Mouse (Mus musculus): ENCODE data around the gene Rbms3.
A peak's percentile ranks its signal among the peaks of the same experiment; 100 is the strongest.

The Rbms3 gene

GRCm38 (mm10) chr9:116873033-116873975 lies 756.4 kb downstream of the Rbms3 start:
- peak; percentile 17 for DNase-seq

GRCm38 (mm10) chr9:116872346-116872745 lies 757.4 kb downstream of the Rbms3 start:
- no peak for DNase-seq

- DNase-seq: no peak
These were observed 758.1 kb downstream of the Rbms3 start for GRCm38 (mm10) chr9:116871576-116871975.

GRCm38 (mm10) chr9:116866060-116866459 lies 763.7 kb downstream of the Rbms3 start:
- no peak for DNase-seq

DNA sequence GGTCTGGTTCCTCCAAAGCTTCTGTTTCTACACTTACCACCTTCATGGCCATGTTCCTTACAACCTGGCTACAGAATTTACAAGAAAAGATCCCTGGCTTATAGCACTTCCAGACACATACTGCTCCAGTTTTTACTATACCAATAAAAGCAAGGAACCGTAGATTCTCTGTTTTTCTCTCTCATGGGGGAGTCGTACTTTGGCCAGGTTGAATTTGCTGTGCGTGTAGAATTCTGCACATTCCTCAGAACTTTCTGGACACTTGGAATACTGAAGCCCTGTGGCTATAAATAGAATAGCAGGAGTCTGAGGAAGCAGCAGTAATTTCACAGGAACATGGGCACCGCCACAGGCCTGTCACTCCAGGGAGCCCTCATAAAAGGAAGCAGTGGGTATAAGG lies 766.1 kb downstream of the Rbms3 start:
- no peak for DNase-seq

DNA sequence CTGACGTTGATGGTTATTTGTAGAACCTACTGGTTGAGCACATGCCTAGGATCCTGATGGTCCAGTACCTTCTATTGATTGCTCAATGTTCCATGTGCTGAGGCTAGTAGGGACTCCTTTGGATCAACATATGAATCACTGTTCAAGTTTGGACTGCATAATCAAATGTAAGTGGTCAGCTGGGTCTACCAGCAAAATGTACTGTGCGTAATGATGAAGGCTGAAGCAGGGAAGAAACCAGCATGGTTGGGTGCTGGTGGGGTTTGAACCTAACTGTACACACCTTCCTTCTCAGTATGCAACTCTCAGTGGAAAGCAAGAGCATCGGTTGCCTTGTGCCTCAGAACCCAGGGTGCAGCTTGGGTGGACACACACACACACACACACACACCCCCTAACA lies 767.4 kb downstream of the Rbms3 start:
- no peak for DNase-seq

DNA sequence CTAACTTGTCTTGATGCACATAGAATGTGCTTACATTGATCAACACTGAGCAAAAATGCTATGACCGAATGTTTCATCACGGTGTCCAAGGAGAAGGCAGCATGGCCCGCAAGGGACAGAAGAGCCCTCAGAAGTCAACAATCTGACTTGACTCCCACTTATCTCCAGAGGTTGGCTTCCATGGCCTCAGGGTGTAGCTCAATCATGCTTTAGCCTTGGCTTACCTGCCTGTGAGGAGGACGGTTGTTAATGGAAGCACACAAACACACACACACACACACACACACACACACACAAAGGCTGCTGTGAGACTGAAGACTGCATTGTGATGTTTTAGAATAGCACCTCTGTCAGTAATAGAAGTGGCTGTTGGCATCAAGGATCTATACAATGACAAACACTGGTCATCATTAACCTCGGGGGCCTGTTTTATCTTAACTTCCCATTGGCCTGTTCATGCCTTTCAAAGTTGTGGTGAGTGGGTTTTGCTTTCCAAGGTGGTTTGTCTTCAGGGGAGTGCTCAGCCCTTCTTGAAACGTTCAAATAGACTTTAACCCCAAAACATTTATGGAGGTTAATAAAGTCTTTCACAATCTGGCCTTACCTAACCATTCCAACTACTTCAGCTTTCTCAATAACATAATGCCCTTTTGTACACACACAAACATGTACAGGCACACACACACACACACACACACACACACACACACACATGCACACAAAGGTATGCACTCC lies 771.7 kb downstream of the Rbms3 start:
- no peak for DNase-seq

DNA sequence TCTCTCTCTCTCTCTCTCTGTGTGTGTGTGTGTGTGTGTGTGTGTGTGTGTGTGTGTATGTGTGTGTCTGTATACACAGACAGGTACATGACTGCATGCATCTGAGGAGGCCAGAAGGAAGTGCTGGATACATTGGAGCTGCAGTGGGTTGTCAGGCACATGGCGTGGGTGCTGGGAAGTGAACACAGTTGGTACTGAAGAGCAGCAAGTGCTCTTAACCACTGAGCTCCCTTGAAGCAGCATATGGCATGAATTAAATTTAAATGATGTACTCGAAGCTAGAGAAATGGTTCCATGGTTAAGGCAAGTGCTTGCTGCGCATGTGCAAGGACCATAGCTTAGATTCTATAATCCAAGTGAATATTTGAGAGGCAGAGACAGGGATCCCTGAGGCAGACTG lies 772.6 kb downstream of the Rbms3 start:
- DNase-seq: peak; percentile 8

- DNase-seq: no peak
These were observed 774.0 kb downstream of the Rbms3 start for GRCm38 (mm10) chr9:116855744-116856143.

- DNase-seq: no peak
These were observed 780.8 kb downstream of the Rbms3 start for GRCm38 (mm10) chr9:116848905-116849304.

GRCm38 (mm10) chr9:116848166-116848565 lies 781.5 kb downstream of the Rbms3 start:
- DNase-seq: no peak

DNA sequence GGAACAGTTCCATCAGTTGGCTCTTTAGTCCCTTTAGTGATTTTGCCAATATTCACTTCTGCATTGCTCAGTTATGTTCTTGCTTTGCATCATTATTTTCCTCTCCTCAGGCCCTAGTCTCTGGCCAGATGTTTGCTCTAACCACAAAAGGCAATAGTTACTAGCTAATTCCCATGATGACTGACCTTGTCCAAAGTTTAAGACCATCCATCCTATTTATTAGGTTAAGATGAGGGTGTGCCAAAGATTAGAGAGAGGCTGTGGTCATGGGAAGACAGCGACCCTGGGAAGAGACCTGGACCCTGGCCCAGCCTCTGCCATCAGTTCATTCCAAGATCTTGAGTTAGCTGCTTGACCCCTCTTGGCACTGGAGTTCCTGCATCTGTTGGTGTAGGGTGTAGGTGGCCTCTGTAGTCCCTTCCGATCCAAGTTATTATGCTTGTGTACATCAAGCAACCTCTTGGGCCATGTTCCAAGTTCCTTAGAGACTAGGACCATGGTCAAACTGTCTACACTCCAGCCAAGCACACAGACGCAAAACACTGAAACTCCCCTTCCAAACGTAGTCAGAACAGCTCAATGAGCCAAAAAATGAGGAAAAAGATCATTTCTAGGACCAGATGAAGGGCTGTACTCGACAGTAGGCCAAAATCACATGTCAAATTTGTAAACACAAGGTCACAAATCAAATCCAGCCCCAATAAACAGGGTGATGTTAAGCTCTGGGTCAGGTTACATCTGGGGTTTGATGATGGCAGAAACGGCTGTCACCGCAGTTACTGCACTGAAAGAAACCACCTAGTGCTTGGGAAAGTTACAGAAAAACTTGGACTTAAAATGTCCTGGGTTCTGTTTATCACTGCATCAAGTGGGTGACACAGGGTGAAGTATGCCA lies 782.2 kb downstream of the Rbms3 start:
- no peak for DNase-seq

DNA sequence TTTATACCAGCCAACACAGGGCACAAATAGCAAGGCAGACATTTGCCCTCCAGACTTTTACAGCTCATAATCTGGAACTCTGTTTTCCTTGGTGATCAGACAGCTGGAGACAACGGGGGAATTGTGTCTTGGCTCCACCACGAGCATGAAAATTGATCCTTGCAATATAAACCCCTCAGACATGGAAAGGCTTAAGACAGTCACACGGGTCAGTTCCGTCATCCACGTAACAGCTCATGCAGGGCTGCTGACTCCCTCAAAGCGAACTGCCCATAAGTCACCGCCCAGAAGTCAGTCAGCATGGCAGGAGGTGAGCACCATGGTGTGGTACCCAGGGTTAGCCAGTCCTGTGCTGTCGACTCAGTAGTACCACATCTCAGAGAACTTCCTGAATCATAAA lies 794.8 kb downstream of the Rbms3 start:
- no peak for DNase-seq

GRCm38 (mm10) chr9:116833677-116834076 lies 796.0 kb downstream of the Rbms3 start:
- DNase-seq: no peak

- DNase-seq: no peak
These were observed 796.9 kb downstream of the Rbms3 start for GRCm38 (mm10) chr9:116832822-116833221.

- no peak for DNase-seq
These were observed 798.3 kb downstream of the Rbms3 start for GRCm38 (mm10) chr9:116831386-116831785.

- no peak for DNase-seq
These were observed 799.8 kb downstream of the Rbms3 start for GRCm38 (mm10) chr9:116829929-116830328.

GRCm38 (mm10) chr9:116821601-116822000 lies 808.1 kb downstream of the Rbms3 start:
- DNase-seq: no peak

DNA sequence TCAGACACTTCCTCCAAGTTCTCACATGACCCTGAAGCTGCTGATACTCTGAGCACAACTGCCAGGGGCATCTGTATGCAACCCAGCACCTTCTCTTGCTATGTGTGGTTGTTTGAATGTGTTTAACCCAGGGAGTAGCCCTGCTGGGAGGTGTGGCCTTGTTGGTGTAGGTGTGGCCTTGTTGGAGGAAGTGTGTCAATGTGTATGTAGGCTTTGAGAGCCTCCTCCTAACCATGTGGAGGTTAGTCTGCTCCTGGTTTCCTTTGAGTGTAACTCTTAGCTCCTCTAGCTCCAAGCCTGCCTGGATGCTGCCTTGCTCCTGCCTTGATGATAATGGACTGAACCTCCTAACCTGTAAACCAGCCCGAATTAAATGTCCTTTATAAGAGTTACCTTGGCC lies 812.5 kb downstream of the Rbms3 start:
- no peak for DNase-seq

- no peak for DNase-seq
These were observed 815.1 kb downstream of the Rbms3 start for GRCm38 (mm10) chr9:116814495-116815094.

DNA sequence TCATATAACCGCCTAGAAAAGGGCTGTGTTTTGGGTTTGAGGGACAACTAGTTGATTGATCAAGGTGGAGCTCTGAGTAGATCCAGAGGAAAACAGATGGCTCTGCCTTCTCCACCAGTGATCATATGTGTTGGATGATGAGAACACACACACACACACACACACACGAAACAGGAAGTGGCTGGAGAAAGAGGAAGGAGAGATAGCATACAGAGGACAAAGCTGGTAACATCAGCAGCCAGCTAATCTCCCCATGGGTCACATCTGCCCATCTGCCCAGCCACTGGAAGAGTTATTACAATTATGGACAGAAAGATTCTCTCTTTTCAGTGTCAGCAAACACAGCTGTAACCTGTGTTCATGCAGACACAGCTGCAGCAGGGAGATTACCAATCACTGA lies 816.3 kb downstream of the Rbms3 start:
- DNase-seq: no peak

- DNase-seq: no peak
These were observed 820.5 kb downstream of the Rbms3 start for GRCm38 (mm10) chr9:116809260-116809659.

DNA sequence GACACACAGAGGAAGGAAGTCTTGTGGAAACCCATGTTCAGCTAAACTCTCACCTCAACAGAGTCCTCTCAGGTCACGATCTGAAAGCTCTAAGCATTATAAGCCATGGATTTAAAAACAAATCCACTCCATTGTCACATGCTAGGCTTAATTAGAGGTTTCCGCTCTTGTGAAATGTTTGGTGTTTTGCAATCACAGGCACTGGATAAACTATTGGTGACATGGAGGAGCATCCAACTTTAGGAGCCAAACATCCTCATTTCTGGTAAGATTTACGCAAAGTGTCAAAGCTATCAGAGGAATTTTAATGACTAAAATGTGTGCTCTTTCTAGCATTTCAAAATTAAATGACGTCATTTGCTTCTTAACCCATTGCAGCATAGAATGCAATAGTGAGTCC lies 821.3 kb downstream of the Rbms3 start:
- DNase-seq: no peak

Data from right cerebral cortex, postnatal 25 days (tissue).